Mouse (Mus musculus): ENCODE measurements around the gene Daam2. TPM values are rescaled to one million over a fixed set of nuclear protein-coding genes. Genes with fewer than 3 reads are reported as not detected.
A peak's percentile ranks its signal among the peaks of the same experiment; 100 is the strongest.

The Daam2 gene
- polyA plus RNA-seq, 1 experiment: 19.0 TPM

GRCm38 (mm10) chr17:49562701-49563415 lies 1.3 kb downstream of the Daam2 start:
- Histone ChIP-seq H3K27ac (ENCODE audit: insufficient read depth, low read length) (no peak overlapping the region), H3K4me1 (ENCODE audit: control insufficient read depth, insufficient read depth, low read length) (no peaks in the 10 kb centered on the region), H3K4me3 (ENCODE audit: insufficient read depth, low read length) (peak overlapping the region; percentile 71)
- TF ChIP-seq POLR2A (IDR thresholded peaks at IDR 0.05; ENCODE audit: low read depth, low read length) (no peak), CTCF (IDR thresholded peaks at IDR 0.05; ENCODE audit: borderline replicate concordance, insufficient read depth, low read length) (no peak)

GRCm38 (mm10) chr17:49561985-49562384 lies 2.2 kb downstream of the Daam2 start:
- H3K4me1 ChIP-seq (ENCODE audit: control insufficient read depth, insufficient read depth, low read length): no peaks in the 10 kb centered on the region
- H3K27ac ChIP-seq (ENCODE audit: insufficient read depth, low read length): no peak overlapping the region
- H3K4me3 ChIP-seq (ENCODE audit: insufficient read depth, low read length): peak overlapping the region; percentile 71
- TF ChIP-seq CTCF (IDR thresholded peaks at IDR 0.05; ENCODE audit: borderline replicate concordance, insufficient read depth, low read length) (no peak), POLR2A (IDR thresholded peaks at IDR 0.05; ENCODE audit: low read depth, low read length) (no peak)

- TF ChIP-seq POLR2A (IDR thresholded peaks at IDR 0.05; ENCODE audit: low read depth, low read length): no peak
- no peak for TF ChIP-seq CTCF (IDR thresholded peaks at IDR 0.05; ENCODE audit: borderline replicate concordance, insufficient read depth, low read length)
- no peak overlapping the region for H3K27ac ChIP-seq (ENCODE audit: insufficient read depth, low read length)
- H3K4me3 ChIP-seq (ENCODE audit: insufficient read depth, low read length): no peak overlapping the region
- H3K4me1 ChIP-seq (ENCODE audit: control insufficient read depth, insufficient read depth, low read length): no peaks in the 10 kb centered on the region
Measured at GRCm38 (mm10) chr17:49559786-49560289, 4.3 kb downstream of the Daam2 start.

- TF ChIP-seq POLR2A (IDR thresholded peaks at IDR 0.05; ENCODE audit: low read depth, low read length) (no peak), CTCF (IDR thresholded peaks at IDR 0.05; ENCODE audit: borderline replicate concordance, insufficient read depth, low read length) (no peak)
- H3K4me1 ChIP-seq (ENCODE audit: control insufficient read depth, insufficient read depth, low read length): no peaks in the 10 kb centered on the region
- no peak overlapping the region for H3K27ac ChIP-seq (ENCODE audit: insufficient read depth, low read length)
- H3K4me3 ChIP-seq (ENCODE audit: insufficient read depth, low read length): no peak overlapping the region
Measured at GRCm38 (mm10) chr17:49556169-49556568, 8.0 kb downstream of the Daam2 start.

GRCm38 (mm10) chr17:49551991-49552390 lies 12.2 kb downstream of the Daam2 start:
- TF ChIP-seq CTCF (IDR thresholded peaks at IDR 0.05; ENCODE audit: borderline replicate concordance, insufficient read depth, low read length) (no peak), POLR2A (IDR thresholded peaks at IDR 0.05; ENCODE audit: low read depth, low read length) (no peak)
- no peak overlapping the region for H3K27ac ChIP-seq (ENCODE audit: insufficient read depth, low read length)
- no peak overlapping the region for H3K4me3 ChIP-seq (ENCODE audit: insufficient read depth, low read length)
- H3K4me1 ChIP-seq (ENCODE audit: control insufficient read depth, insufficient read depth, low read length): no peaks in the 10 kb centered on the region

- Histone ChIP-seq H3K27ac (ENCODE audit: insufficient read depth, low read length) (no peak overlapping the region), H3K4me1 (ENCODE audit: control insufficient read depth, insufficient read depth, low read length) (no peaks in the 10 kb centered on the region), H3K4me3 (ENCODE audit: insufficient read depth, low read length) (no peak overlapping the region)
- TF ChIP-seq CTCF (IDR thresholded peaks at IDR 0.05; ENCODE audit: borderline replicate concordance, insufficient read depth, low read length) (no peak), POLR2A (IDR thresholded peaks at IDR 0.05; ENCODE audit: low read depth, low read length) (no peak)
Measured at GRCm38 (mm10) chr17:49551465-49551864, 12.7 kb downstream of the Daam2 start.

- H3K27ac ChIP-seq (ENCODE audit: insufficient read depth, low read length): no peak overlapping the region
- no peak overlapping the region for H3K4me3 ChIP-seq (ENCODE audit: insufficient read depth, low read length)
- TF ChIP-seq CTCF (IDR thresholded peaks at IDR 0.05; ENCODE audit: borderline replicate concordance, insufficient read depth, low read length) (no peak), POLR2A (IDR thresholded peaks at IDR 0.05; ENCODE audit: low read depth, low read length) (no peak)
- H3K4me1 ChIP-seq (ENCODE audit: control insufficient read depth, insufficient read depth, low read length): no peaks in the 10 kb centered on the region
Measured at GRCm38 (mm10) chr17:49545997-49546396, 18.1 kb downstream of the Daam2 start.

- TF ChIP-seq CTCF (IDR thresholded peaks at IDR 0.05; ENCODE audit: borderline replicate concordance, insufficient read depth, low read length) (no peak), POLR2A (IDR thresholded peaks at IDR 0.05; ENCODE audit: low read depth, low read length) (no peak)
- H3K4me1 ChIP-seq (ENCODE audit: control insufficient read depth, insufficient read depth, low read length): no peaks in the 10 kb centered on the region
- no peak overlapping the region for H3K4me3 ChIP-seq (ENCODE audit: insufficient read depth, low read length)
- no peak overlapping the region for H3K27ac ChIP-seq (ENCODE audit: insufficient read depth, low read length)
Measured at GRCm38 (mm10) chr17:49545424-49545823, 18.7 kb downstream of the Daam2 start.

- no peak overlapping the region for H3K4me3 ChIP-seq (ENCODE audit: insufficient read depth, low read length)
- H3K4me1 ChIP-seq (ENCODE audit: control insufficient read depth, insufficient read depth, low read length): peaks cover under 1% of the 10 kb centered on the region; the same call in 1 of the 2 replicates
- no peak overlapping the region for H3K27ac ChIP-seq (ENCODE audit: insufficient read depth, low read length)
- TF ChIP-seq POLR2A (IDR thresholded peaks at IDR 0.05; ENCODE audit: low read depth, low read length): no peak
- TF ChIP-seq CTCF (IDR thresholded peaks at IDR 0.05; ENCODE audit: borderline replicate concordance, insufficient read depth, low read length): no peak
Measured at GRCm38 (mm10) chr17:49544561-49544960, 19.6 kb downstream of the Daam2 start.

- Histone ChIP-seq H3K4me3 (ENCODE audit: insufficient read depth, low read length) (no peak overlapping the region), H3K4me1 (ENCODE audit: control insufficient read depth, insufficient read depth, low read length) (peaks cover 10% of the 10 kb centered on the region), H3K27ac (ENCODE audit: insufficient read depth, low read length) (no peak overlapping the region)
- TF ChIP-seq CTCF (IDR thresholded peaks at IDR 0.05; ENCODE audit: borderline replicate concordance, insufficient read depth, low read length): no peak
- no peak for TF ChIP-seq POLR2A (IDR thresholded peaks at IDR 0.05; ENCODE audit: low read depth, low read length)
Measured at GRCm38 (mm10) chr17:49540706-49541105, 23.4 kb downstream of the Daam2 start.
